Mouse (Mus musculus) hindbrain, embryonic 11.5 days (tissue): ENCODE measurements around the gene Acox1. TPM values are rescaled to one million over a fixed set of nuclear protein-coding genes. Genes with fewer than 3 reads are reported as not detected.

ENCODE experiments used
- ATAC-seq: fragments of 200-750 bp; cut with Nextera tagmentation; 2 replicates; pipeline ENCODE4 v1.8.0; 2017; ENCODE audit warnings: mild to moderate bottlenecking, moderate TSS enrichment, moderate library complexity; ENCODE audit not compliant: low FRiP score
- DNase-seq: peaks from one replicate; pipeline ENCODE4 v3.0.0-alpha.2; 2015; ENCODE audit warnings: low spot score
- H3K27ac ChIP-seq: fragments of 300-500 bp; sonication (generic); 2 replicates; pipeline ENCODE4 v1.5.1; 2014; ENCODE audit warnings: mild to moderate bottlenecking, low read depth, low read length
- H3K27me3 ChIP-seq: fragments of 300-500 bp; sonication (generic); 2 replicates; pipeline ENCODE4 v1.6.1; 2014; ENCODE audit warnings: mild to moderate bottlenecking, low read length, moderate library complexity, mixed read lengths; ENCODE audit not compliant: control insufficient read depth, insufficient read depth
- H3K36me3 ChIP-seq: fragments of 300-500 bp; sonication (generic); 2 replicates; pipeline ENCODE4 v1.6.1; 2014; ENCODE audit warnings: mild to moderate bottlenecking, low read length, moderate library complexity, mixed read lengths; ENCODE audit not compliant: control insufficient read depth, insufficient read depth
- H3K4me1 ChIP-seq: fragments of 300-500 bp; sonication (generic); replicated peaks from 2 replicates; pipeline ENCODE4 v1.6.1; 2014; ENCODE audit warnings: low read length, mixed read lengths; ENCODE audit not compliant: control insufficient read depth, insufficient read depth
- H3K4me2 ChIP-seq: fragments of 300-500 bp; sonication (generic); replicated peaks from 2 replicates; pipeline ENCODE4 v1.6.1; 2014; ENCODE audit warnings: mild to moderate bottlenecking, low read depth, low read length
- H3K4me3 ChIP-seq: fragments of 300-500 bp; sonication (generic); 2 replicates; pipeline ENCODE4 v1.5.1; 2014; ENCODE audit warnings: low read depth, low read length
- H3K9ac ChIP-seq: fragments of 300-500 bp; sonication (generic); 2 replicates; pipeline ENCODE4 v1.6.1; 2014; ENCODE audit warnings: low read depth, low read length
- H3K9me3 ChIP-seq: fragments of 300-500 bp; sonication (generic); 2 replicates; pipeline ENCODE4 v1.6.1; 2016; ENCODE audit warnings: low read length; ENCODE audit not compliant: control insufficient read depth
- WGBS: fragments of 180-500 bp; shearing (Covaris S2); extraction: QIAGEN DNeasy Blood & Tissue Kit; methylation state at CpG from one replicate; pipeline ENCODE4 v1.1.7; 2014; 5-methylcytosine and 5-hydroxymethylcytosine counted together
- polyA plus RNA-seq: library from polyadenylated mRNA; unstranded; fragments of >200 nt; fragmentation: Nextera tagmentation; extraction: Ambion mirVana; gene quantifications from 2 replicates; pipeline ENCODE4 v1.2.1, GENCODE M21; 2014

Gene Acox1
- polyA plus RNA-seq, 1 experiment from 2014 or later: 31.7 TPM

DNA sequence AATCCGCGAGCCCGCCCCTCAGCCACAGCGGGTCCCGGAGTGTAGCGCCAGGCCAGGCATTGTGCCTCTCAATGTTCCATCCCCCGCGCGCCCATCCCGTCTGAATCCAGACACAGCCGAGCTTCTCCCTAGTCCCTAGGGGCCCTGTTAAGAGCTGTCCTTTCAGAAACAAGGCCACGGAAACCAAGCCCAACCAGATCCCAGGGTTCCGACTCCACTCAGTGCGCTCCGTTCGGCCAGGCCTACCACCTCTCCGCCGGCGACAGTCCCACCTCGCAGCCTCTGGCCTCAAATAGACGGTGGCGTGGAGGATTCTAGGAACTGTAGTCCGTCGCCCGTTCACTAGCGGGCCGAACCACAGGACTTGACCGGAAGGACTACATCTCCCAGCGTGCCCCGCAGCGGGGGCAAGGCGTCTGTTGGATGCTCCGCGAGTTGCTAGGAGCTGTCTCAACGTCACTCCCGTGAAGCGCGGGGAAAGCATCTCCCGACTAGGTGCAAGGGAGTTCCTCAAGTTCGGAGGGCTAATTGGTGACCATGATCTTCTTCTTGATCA, 30.9 kb downstream of the Acox1 start, which contains the start of gene Fbf1:
Gene Fbf1 (minus strand): TSS at position 283 of the 556 bp plus-strand sequence.
- DNase-seq (peak; percentile 96), ATAC-seq (peak; percentile 96)
- Histone ChIP-seq H3K27me3 (no peaks in the 10 kb centered on the region), H3K9me3 (no peaks in the 10 kb centered on the region), H3K27ac (peak within 1 kb of the TSS; percentile 85), H3K36me3 (no peaks in the 10 kb centered on the region), H3K4me3 (peak within 1 kb of the TSS; percentile 69), H3K4me1 (peaks cover 7% of the 10 kb centered on the region), H3K9ac (peak within 1 kb of the TSS; percentile 91), H3K4me2 (peak within 1 kb of the TSS; percentile 71)
- WGBS: under 1% methylated on average over 40 of the region's 40 CpGs

DNA sequence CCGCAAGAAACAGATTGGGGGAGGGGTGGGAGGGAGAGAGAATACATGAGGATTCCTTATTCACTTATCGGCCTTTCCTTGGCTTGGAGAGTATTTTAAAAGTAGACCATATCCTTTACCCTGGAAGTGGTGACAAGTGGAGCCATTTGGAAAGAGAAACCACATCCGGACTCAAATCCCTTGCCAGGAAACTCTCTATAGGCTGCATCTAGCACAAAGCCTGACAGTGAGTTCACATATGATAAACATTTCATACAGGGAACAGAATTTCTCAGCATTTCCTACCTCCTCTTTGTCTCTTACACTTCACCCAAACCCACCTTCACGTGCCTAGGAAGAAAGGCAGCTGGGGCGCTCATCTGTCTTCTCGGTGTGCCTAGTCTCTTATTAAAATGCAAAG, 31.6 kb downstream of the Acox1 start:
- ATAC-seq (peak; percentile 14; the same call in 1 of the 2 replicates), DNase-seq (no peak)
- Histone ChIP-seq H3K9ac (peak overlapping the region; percentile 91), H3K36me3 (no peaks in the 10 kb centered on the region), H3K27me3 (no peaks in the 10 kb centered on the region), H3K4me1 (peaks cover 7% of the 10 kb centered on the region), H3K4me2 (peak overlapping the region; percentile 71), H3K27ac (peak overlapping the region; percentile 85), H3K4me3 (peak overlapping the region; percentile 69), H3K9me3 (no peaks in the 10 kb centered on the region)
- WGBS: 13% methylated on average over 6 of the region's 6 CpGs

DNA sequence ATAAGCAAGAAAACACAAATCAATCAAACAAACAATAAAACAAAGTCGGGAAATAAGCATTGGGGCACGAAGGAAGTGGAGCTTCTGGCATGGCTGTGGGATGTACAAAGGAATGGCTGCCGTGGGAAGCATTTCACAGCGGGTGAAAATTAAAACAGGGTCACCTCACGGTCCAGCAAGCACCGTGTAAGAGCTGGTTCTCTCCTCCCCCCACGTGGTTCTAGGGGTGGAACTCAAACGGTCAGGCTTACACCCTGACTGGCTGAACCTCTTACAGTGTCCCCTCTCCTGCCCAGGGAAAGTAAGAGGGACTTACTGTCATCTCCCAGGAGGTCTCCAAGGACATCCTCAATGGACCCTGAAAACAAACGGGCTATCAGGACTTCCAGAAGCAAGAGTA, 35.8 kb downstream of the Acox1 start:
- H3K36me3 ChIP-seq: peaks cover 3% of the 10 kb centered on the region; the same call in 1 of the 2 replicates
- no peak overlapping the region for H3K4me2 ChIP-seq
- H3K27me3 ChIP-seq: no peaks in the 10 kb centered on the region
- H3K9ac ChIP-seq: no peak overlapping the region
- H3K9me3 ChIP-seq: no peaks in the 10 kb centered on the region
- no peak overlapping the region for H3K4me3 ChIP-seq
- no peak overlapping the region for H3K27ac ChIP-seq
- H3K4me1 ChIP-seq: peaks cover 7% of the 10 kb centered on the region
- ATAC-seq (no peak), DNase-seq (no peak)
- WGBS: 32% methylated on average over 9 of the region's 9 CpGs

DNA sequence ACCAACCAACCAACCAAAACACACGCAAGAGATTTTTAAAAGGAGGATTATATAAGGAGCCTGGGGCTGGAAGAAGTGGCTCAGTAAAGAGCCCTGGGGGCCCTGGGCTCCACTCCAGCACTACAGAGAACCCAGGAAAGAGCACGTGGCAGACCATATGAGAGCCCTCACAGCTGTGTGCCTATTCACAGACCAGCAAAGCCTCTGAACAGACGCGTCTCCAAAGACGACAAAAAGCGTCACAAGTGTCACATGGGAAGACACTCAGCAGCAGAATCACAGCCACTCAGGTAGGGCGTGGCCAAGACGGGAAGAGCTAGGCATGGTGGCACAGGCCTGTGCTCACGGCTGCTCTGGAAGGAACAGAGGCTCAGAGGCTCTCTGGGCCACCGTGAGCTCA, 36.7 kb downstream of the Acox1 start:
- no peak for ATAC-seq
- Histone ChIP-seq H3K4me3 (no peak overlapping the region), H3K4me1 (peaks cover 7% of the 10 kb centered on the region), H3K36me3 (peaks cover 6% of the 10 kb centered on the region), H3K9me3 (no peaks in the 10 kb centered on the region), H3K9ac (no peak overlapping the region), H3K27ac (no peak overlapping the region), H3K27me3 (no peaks in the 10 kb centered on the region), H3K4me2 (no peak overlapping the region)
- 76% methylated on average over 10 of the region's 10 CpGs for WGBS
- no peak for DNase-seq

DNA sequence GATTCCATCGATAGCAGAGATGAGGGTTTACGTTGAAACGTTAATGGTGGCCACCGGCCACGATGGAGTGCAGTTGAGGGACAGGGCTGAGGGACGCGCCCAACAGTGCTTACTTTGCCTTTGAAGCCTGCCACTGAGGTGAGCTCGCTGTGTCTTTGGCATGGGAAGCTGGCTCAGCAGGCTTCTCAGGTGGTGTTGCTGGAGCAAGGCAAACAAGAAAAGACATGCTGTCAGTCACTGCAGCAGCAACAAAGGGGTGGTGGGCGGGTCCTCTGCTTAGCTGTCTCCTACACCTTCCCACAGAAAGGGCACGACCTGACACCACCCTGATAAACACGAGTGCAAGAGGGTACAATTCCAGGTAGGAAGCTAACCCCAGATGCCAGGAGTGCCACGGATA, 37.5 kb downstream of the Acox1 start:
- no peaks in the 10 kb centered on the region for H3K27me3 ChIP-seq

DNA sequence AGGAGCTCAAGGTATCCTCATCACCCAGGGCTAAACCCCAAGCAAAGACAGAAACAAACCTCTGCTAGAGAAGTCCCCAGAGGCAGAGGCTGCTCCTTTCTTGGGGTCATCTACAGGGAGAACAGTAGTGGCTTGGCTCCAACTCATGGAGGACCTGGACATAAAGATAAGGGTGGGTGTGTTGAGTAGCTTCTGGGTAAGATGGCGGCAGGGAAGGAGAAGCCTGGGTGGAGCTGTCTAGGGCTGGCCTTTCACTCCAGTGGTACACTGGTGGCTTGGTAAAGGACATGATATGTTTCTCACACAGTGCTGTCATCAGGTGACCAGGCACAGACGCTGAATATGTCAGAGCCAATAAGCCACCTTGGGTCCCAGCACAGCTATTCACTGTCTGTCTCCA, 47.9 kb downstream of the Acox1 start:
- Histone ChIP-seq H3K4me1 (no peaks in the 10 kb centered on the region), H3K4me3 (no peak overlapping the region), H3K36me3 (peaks cover 30% of the 10 kb centered on the region), H3K27ac (no peak overlapping the region), H3K9me3 (no peaks in the 10 kb centered on the region), H3K9ac (no peak overlapping the region), H3K27me3 (no peaks in the 10 kb centered on the region), H3K4me2 (no peak overlapping the region)
- no peak for DNase-seq
- ATAC-seq: no peak
- WGBS: 97% methylated on average over 2 of the region's 2 CpGs

More for the DNA sequence above, 37.5 kb downstream of the Acox1 start:
- no peak for DNase-seq
- no peak overlapping the region for H3K27ac ChIP-seq
- H3K9me3 ChIP-seq: no peaks in the 10 kb centered on the region
- ATAC-seq: no peak
- WGBS: 70% methylated on average over 12 of the region's 12 CpGs
- no peak overlapping the region for H3K9ac ChIP-seq
- H3K36me3 ChIP-seq: peaks cover 6% of the 10 kb centered on the region
- no peak overlapping the region for H3K4me2 ChIP-seq
- H3K4me3 ChIP-seq: no peak overlapping the region
- H3K4me1 ChIP-seq: peaks cover 4% of the 10 kb centered on the region

DNA sequence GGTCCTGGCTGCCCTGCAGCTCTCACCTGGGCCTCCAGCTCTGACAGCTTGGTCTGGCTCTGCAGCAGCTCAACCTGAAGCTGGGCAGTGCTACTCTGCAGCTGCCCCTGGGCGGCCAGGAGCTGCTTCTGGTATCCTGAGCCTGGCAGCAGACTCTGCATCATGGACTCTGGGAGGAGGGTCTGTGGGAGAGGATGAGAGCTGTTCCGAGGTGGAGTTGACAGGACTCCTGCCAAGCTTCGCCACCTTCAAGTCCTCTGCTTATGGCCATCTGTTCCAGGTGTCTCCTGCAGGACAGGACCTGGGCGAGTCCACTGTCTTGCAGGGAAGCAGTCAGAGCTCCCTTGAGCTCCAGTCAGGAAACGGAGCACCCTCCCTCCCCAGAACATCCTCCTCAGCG, 49.5 kb downstream of the Acox1 start:
- Histone ChIP-seq H3K36me3 (peaks cover 26% of the 10 kb centered on the region), H3K4me3 (no peak overlapping the region), H3K4me1 (no peaks in the 10 kb centered on the region), H3K27me3 (no peaks in the 10 kb centered on the region), H3K9me3 (no peaks in the 10 kb centered on the region), H3K9ac (no peak overlapping the region), H3K4me2 (no peak overlapping the region; the same call in 1 of the 2 replicates), H3K27ac (no peak overlapping the region)
- ATAC-seq (no peak), DNase-seq (no peak)
- WGBS: 83% methylated on average over 6 of the region's 6 CpGs

DNA sequence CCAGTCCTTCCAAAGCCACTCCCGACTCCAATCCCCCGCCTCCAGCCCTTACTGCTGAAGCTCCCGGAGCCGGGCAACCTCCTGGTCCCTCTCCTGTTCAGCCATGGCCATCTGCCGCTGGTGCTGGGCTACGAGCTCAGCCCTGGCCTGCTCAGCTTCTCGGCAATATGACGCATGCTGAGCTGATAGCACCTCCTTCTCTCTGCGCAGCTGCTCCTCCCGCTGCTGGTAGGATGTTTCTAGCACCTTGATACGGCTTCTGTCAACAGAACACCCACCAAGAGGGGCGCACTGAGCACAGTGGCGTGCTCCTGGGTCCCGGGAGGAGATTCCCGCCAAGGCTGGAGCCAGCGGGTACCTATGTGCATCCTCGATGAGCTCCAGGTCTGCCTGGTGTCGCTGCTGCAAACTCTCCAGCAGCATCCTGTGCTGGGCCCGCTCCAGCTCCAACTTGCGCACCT, 50.1 kb downstream of the Acox1 start:
- Histone ChIP-seq H3K27ac (no peak overlapping the region), H3K4me1 (no peaks in the 10 kb centered on the region), H3K27me3 (no peaks in the 10 kb centered on the region), H3K9ac (no peak overlapping the region), H3K9me3 (no peaks in the 10 kb centered on the region), H3K4me2 (no peak overlapping the region; the same call in 1 of the 2 replicates), H3K36me3 (peaks cover 26% of the 10 kb centered on the region), H3K4me3 (no peak overlapping the region)
- 61% methylated on average over 20 of the region's 20 CpGs for WGBS
- DNase-seq (no peak), ATAC-seq (no peak)

DNA sequence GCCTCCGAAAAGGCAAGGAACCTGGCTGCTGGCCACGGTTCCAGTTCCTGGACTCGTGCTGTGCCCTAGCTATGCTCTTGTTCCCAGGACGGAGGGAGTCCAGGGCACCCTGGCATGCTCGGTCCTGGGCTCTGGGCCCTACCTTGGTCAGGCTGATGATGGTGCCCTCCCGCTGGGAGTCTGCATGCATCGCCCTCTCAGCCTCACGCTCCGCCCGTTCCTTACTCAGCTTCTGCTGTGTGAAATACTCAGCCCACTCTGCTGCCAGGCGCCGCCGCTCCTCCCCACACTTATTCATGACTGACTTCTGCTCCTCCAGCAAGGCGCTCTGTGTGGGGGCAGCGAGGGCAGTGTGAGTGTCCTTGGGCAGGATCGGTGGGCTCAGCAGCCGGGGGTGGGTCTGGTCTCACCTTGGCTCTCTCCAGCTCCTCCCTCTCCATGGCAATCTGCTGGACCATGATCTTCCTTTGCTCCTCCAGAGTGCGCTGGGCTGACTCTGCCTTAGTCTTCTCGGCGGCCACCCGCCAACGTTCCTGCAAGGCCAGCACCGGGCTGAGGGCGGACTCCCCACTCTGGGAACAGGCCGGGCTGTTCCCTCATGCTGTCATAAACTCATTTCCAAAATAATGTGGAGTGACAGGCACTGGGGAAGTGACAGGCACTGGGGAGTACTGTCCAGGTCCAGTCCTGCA, 52.4 kb downstream of the Acox1 start:
- H3K27ac ChIP-seq: no peak overlapping the region
- H3K9ac ChIP-seq: no peak overlapping the region
- H3K27me3 ChIP-seq: no peaks in the 10 kb centered on the region
- no peak overlapping the region for H3K4me3 ChIP-seq
- no peak overlapping the region for H3K4me2 ChIP-seq
- no peaks in the 10 kb centered on the region for H3K4me1 ChIP-seq
- WGBS: 78% methylated on average over 25 of the region's 25 CpGs
- no peaks in the 10 kb centered on the region for H3K9me3 ChIP-seq
- ATAC-seq (no peak), DNase-seq (no peak)
- peaks cover 16% of the 10 kb centered on the region for H3K36me3 ChIP-seq
